Mouse (Mus musculus) gastrocnemius, adult 2 months (tissue): Measurements from ENCODE around the gene Slc43a3. TPM values are rescaled to one million over a fixed set of nuclear protein-coding genes. Genes with fewer than 3 reads are reported as not detected.

ENCODE experiments used
- DNase-seq: peaks from one replicate; pipeline ENCODE4 v3.0.0; 2022
- H3K27ac ChIP-seq: fragments of 200-600 bp; 2 replicates; pipeline ENCODE4 v1.8.1; 2022; ENCODE audit warnings: mild to moderate bottlenecking
- H3K4me3 ChIP-seq: fragments of 200-600 bp; 2 replicates; pipeline ENCODE4 v1.8.1; 2022; ENCODE audit warnings: mild to moderate bottlenecking, moderate library complexity
- CTCF ChIP-seq: fragments of 200-600 bp; IDR thresholded peaks from 2 replicates; pipeline ENCODE4 v1.8.1; 2022; ENCODE audit warnings: antibody characterized with exemption, mild to moderate bottlenecking, moderate library complexity
- intact Hi-C: fragments of 180-260 bp; cut with DNase I; formaldehyde crosslinking; loops from one replicate; pipeline ENCODE4 v1.15.1; 2025
- total RNA-seq, 2 experiments: library from RNA; stranded (reverse); gene quantifications; 2 replicates each; pipeline ENCODE4 v1.2.3; 2021

The Slc43a3 gene
- total RNA-seq, 2 experiments from 2014 or later: 26.4 to 30.2 TPM

GRCm38 (mm10) chr2:84962906-84963507 is 26.6 kb downstream of the Slc43a3 start:
- H3K4me3 ChIP-seq: no peak overlapping the region
- intact Hi-C loops: no loop called here
- TF ChIP-seq CTCF: no peak
- no peak for DNase-seq
- no peak overlapping the region for H3K27ac ChIP-seq

GRCm38 (mm10) chr2:84964111-84964801 is 27.9 kb downstream of the Slc43a3 start:
- H3K4me3 ChIP-seq: no peak overlapping the region
- DNase-seq: no peak
- intact Hi-C loops: no loop called here
- no peak overlapping the region for H3K27ac ChIP-seq
- TF ChIP-seq CTCF: no peak

- no peak for TF ChIP-seq CTCF
- H3K27ac ChIP-seq: no peak overlapping the region
- DNase-seq: no peak
- intact Hi-C loops: no loop called here
- H3K4me3 ChIP-seq: no peak overlapping the region
Observed at GRCm38 (mm10) chr2:84967318-84967991, 31.1 kb downstream of the Slc43a3 start.

- no peak overlapping the region for H3K4me3 ChIP-seq
- no peak overlapping the region for H3K27ac ChIP-seq
- intact Hi-C loops: no loop called here
- no peak for TF ChIP-seq CTCF
- no peak for DNase-seq
Observed at GRCm38 (mm10) chr2:84975580-84975979, 39.2 kb downstream of the Slc43a3 start.

- no peak for DNase-seq
- no peak for TF ChIP-seq CTCF
- H3K27ac ChIP-seq: no peak within 1 kb of the TSS
- intact Hi-C loops: no loop called here
- no peak within 1 kb of the TSS for H3K4me3 ChIP-seq
Observed at GRCm38 (mm10) chr2:84980188-84980587, 43.8 kb downstream of the Slc43a3 start, which contains the start of gene Prg2. TSS of gene Prg2 (plus strand) at chr2:84980461.

GRCm38 (mm10) chr2:84987930-84988329 is 51.6 kb downstream of the Slc43a3 start, which contains the start of gene Prg3:
TSS of gene Prg3 (plus strand) at chr2:84988215.
- no peak within 1 kb of the TSS for H3K27ac ChIP-seq
- no peak for TF ChIP-seq CTCF
- no peak for DNase-seq

GRCm38 (mm10) chr2:84996376-84996775 is 60.0 kb downstream of the Slc43a3 start:
- H3K4me3 ChIP-seq: no peak overlapping the region
- intact Hi-C loops: no loop called here
- TF ChIP-seq CTCF: no peak
- H3K27ac ChIP-seq: no peak overlapping the region
- no peak for DNase-seq

More at GRCm38 (mm10) chr2:84987930-84988329, 51.6 kb downstream of the Slc43a3 start, which contains the start of gene Prg3:
- no peak within 1 kb of the TSS for H3K4me3 ChIP-seq
- intact Hi-C loops: no loop called here

GRCm38 (mm10) chr2:84999486-85000181 is 63.3 kb downstream of the Slc43a3 start:
- intact Hi-C loops: no loop called here
- no peak for DNase-seq
- no peak for TF ChIP-seq CTCF
- H3K4me3 ChIP-seq: no peak overlapping the region
- peak overlapping the region; percentile 61 for H3K27ac ChIP-seq

GRCm38 (mm10) chr2:85001497-85001896 is 65.1 kb downstream of the Slc43a3 start:
- no peak overlapping the region for H3K4me3 ChIP-seq
- H3K27ac ChIP-seq: peak overlapping the region; percentile 64
- no peak for DNase-seq
- no peak for TF ChIP-seq CTCF
- intact Hi-C loops: no loop called here

GRCm38 (mm10) chr2:85002575-85002974 is 66.2 kb downstream of the Slc43a3 start:
- intact Hi-C loops: no loop called here
- TF ChIP-seq CTCF: no peak

GRCm38 (mm10) chr2:85004341-85004740 is 68.0 kb downstream of the Slc43a3 start:
- no peak overlapping the region for H3K4me3 ChIP-seq
- H3K27ac ChIP-seq: no peak overlapping the region
- intact Hi-C loops: no loop called here
- no peak for DNase-seq
- no peak for TF ChIP-seq CTCF

More at GRCm38 (mm10) chr2:85002575-85002974, 66.2 kb downstream of the Slc43a3 start:
- Histone ChIP-seq H3K27ac (no peak overlapping the region), H3K4me3 (no peak overlapping the region)
- no peak for DNase-seq

- intact Hi-C loops: loop anchor here (2.0 to 5.0 kb wide), 3 partner anchors 50 to 139 kb away; partner anchors contain the start of gene Rtn4rl2
- TF ChIP-seq CTCF: no peak
- no peak for DNase-seq
Observed at GRCm38 (mm10) chr2:85006600-85006999, 70.2 kb downstream of the Slc43a3 start.

More at GRCm38 (mm10) chr2:85006600-85006999, 70.2 kb downstream of the Slc43a3 start:
- H3K27ac ChIP-seq: no peak overlapping the region
- no peak overlapping the region for H3K4me3 ChIP-seq
